Mouse (Mus musculus) cerebellum, adult 9-10 months (tissue): ENCODE measurements around the gene Kdm6b.
"Not testable (repeated sequence)": the region's sequence is repeated elsewhere in the genome, so short reads cannot be mapped to it uniquely, and the experiment has no call there.

Source experiments
- DNase-seq: peaks from one replicate; pipeline ENCODE4 v3.0.0; 2022

Gene Kdm6b

GRCm38 (mm10) chr11:69405397-69406200 lies 7.9 kb downstream of the Kdm6b start:
- DNase-seq: peak; percentile 55

GRCm38 (mm10) chr11:69404595-69405396 lies 8.7 kb downstream of the Kdm6b start:
- peak; percentile 37 for DNase-seq

DNA sequence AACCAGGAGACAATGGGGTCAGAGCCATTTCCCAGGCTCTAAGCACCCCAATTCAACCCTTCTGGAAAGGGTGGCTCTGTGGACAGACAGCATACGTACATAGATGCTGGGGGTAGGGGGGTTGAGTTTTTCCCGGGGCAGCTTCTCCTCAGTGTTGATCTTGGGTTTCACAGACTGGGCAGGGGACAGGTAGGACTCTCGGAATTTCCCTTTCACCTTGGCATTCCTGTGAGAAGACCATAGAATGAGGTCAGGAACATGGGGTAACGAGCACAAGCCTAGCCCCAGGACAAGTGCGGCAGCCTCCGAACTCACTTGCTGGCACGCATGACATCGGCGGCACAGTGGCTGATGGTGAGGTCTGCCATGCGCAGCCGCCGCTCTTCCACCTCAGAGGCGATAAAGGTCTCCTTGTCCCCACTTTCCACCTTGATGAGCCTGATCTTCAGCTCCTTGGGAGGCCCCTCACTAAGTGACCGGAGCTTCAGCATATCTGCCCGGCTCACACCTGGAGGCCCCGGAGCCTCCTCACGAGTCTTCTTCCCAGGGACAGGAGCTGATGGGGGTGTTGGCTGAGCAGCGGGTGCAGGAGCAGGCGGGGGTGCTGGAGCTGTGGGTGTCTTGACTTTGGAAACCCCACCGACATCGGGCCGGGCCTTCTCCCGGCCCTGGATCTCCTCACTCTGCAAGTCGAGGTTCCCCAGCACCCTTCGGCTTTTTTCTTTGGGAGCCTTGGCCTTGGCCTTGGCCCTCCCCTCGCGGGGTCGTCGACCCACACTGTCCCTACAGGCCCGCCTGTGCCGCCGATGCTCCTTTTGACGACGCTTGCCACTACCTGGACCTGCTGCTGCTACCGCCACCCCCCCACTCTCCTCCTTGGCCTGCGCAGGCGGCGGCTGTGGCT lies 9.5 kb downstream of the Kdm6b start:
- peak; percentile 50 for DNase-seq

- no peak for DNase-seq
Observed at GRCm38 (mm10) chr11:69401987-69402386, 11.5 kb downstream of the Kdm6b start.

- peak; percentile 97 for DNase-seq
Observed at GRCm38 (mm10) chr11:69401210-69401637, 12.3 kb downstream of the Kdm6b start.

- DNase-seq: peak; percentile 58
Observed at GRCm38 (mm10) chr11:69400083-69400850, 13.2 kb downstream of the Kdm6b start.

- peak; percentile 59 for DNase-seq
Observed at GRCm38 (mm10) chr11:69399201-69400082, 14.0 kb downstream of the Kdm6b start.

DNA sequence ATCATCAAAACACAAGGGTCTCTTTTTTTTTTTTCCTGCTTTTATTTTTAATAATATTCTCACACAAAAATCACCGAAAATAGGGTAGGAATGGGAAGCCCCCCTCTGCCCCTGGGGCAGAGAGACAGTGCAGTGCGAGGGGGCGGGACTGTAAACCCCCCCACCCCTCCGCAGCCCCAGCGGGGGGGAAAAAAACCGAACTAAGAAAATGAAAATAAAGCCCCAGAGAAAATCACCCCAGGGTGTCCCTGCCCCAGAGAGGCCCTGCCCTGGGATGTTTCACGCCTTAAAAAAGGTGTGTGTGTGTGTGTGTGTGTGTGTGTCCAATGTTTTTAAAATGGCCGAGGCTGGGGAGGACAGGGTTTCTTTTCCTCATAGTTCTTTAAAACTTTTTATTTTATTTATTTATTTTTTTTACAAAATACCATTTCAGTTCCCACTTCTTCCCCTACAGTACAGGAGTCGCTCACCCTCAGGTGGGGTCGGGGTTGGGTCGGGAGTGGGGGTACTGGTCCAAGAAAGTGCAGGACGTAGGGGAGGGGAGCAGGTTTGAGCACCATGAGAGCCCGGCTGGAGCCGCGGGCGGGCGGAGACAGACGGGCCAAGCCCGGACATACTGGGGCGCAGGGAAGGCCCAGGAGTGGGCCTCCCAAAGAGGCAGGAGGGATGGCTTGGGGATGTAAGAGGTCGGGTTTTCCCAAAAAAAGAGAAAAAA lies 14.8 kb downstream of the Kdm6b start:
- peak; percentile 62 for DNase-seq

- peak; percentile 69 for DNase-seq
Observed at GRCm38 (mm10) chr11:69398059-69398458, 15.4 kb downstream of the Kdm6b start, which contains the start of gene Tmem88. Gene Tmem88 (minus strand): TSS chr11:69398234.

DNA sequence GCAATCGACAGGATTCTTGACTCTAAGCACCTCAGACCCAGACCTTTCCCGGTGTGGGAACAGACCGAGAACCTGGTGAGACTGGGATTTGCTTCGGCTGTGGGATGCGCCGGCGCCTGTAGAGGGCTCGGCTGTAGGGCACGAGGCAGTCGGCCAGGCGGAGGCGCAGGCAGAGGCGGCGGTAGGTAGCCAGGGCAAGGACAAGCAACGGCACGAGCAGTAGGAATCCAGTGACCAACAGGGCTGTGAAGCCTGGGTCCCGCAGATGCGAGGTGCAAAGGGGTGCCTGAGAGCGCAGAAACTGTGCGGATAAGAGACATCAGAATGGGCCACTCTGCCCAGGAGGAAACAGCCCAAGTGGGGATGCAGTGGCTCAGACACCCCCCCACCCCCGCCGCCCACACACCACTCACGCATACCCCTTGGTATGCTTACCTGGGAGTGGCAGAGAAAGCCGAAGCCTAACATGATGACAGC lies 15.9 kb downstream of the Kdm6b start:
- DNase-seq: peak; percentile 69

DNA sequence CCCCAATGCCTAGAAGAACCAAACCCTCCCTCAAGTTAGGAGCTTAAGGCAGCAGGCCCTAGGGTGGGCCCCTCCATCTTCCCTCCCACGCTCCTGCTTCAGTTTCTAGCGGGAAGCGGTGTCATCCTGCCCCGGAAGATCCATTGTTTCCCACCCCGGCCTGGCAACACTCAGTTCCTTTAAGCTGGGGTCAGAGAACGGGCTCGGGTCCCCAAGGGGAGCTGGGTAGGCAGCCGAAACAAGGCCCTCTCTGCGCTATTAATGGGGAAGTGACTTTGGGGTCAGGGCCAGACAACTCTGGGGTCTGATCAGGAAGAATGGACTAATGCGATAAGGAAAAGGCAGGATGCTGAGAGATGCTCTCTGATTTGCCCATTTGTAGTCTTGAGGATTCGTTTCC lies 16.7 kb downstream of the Kdm6b start:
- peak; percentile 68 for DNase-seq

- DNase-seq: peak; percentile 99
Observed at GRCm38 (mm10) chr11:69395634-69396373, 17.7 kb downstream of the Kdm6b start.

- peak; percentile 96 for DNase-seq
Observed at GRCm38 (mm10) chr11:69395235-69395633, 18.2 kb downstream of the Kdm6b start, which contains the start of the genes Naa38 and Cyb5d1. Gene Naa38 (plus strand): TSS chr11:69395487. Gene Cyb5d1 (minus strand): TSS chr11:69395631.

DNA sequence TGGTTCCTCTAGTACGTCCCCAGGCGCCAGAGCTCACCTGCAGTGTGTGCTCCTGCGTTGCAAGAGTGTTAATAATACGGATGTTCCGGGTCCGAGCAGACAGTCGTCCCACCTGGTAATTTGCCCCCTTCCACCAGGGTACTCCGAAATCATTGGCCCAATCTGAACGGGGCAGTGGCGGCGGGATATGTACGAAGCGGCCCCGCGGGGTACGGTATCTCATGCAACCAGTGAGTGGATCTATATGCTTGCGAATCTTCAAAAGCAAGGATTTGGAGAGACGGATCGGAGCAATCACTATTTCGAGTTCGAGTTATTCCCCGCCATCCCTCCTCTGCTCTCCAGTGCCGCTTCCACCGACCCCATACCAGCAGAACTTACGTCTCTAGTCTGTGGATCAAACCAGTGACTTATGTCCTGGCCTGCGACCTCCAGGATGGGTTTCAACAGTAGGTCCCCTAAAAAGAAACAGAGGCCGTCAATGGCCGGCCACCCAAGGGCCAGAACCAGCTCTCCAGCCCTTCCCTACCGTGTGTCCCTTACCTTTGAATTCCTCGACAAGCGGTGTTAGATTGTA lies 18.8 kb downstream of the Kdm6b start:
- DNase-seq: not testable (repeated sequence)

- peak; percentile 89 for DNase-seq
Observed at GRCm38 (mm10) chr11:69390400-69391034, 23.0 kb downstream of the Kdm6b start.

DNA sequence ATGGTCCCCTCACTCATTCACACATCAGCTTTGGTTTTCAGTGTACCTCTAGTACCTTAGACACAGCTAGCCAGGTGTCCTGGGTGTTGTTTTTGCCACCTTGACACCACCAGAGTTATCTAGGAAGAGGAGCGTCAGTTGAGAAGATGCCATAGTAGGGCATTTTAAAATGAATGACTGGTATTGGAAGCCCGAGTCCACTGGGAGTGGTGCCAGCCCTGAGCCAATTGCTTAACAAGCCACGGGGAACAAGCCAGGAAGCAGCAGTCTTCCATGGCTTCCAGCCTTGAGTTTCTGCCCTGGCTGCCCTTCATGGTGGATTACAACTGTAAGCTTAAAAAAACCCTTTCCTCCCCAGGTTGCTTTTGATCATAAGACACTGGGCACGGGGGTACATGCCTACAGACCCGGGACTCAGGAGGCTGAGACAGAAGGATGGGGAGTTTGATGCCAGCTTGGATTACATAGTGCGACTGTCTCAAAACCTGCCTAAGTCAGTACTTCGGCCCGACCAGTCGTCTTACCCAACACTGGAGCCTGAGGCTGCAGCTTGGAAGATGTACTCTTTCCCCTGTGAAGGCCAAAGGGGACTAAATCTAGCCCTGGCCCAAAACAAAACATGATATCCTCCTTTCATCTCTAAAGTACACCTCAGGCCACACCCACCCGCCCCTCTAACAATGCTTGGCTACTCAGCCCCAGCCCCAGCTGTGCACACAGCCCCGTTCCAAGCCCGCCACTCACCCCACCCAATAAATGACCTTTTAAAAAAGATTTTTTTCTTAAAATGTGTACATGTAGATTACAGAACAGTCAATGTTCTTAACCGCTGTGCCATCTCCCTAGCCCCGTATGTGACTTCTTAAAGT lies 23.7 kb downstream of the Kdm6b start:
- peak; percentile 61 for DNase-seq

DNA sequence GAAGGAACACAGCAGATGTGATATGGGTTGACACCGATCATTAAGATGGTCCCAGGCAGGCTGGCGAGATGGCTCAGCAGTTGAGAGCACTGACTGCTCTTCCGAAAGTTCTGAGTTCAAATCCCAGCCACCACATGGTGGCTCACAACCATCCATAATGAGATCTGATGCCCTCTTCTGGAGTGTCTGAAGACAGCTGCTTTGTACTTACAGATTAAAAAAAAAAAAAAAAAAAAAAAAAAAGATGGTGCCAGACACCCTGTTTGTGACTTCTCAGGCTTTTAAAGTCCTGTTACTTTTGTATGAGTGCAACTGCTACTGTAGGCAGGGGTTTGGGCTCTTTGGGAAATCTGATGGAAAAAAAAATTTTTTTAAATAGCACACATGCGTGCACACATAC lies 24.8 kb downstream of the Kdm6b start:
- no peak for DNase-seq
